Mouse (Mus musculus) left cerebral cortex, postnatal 36 days (tissue): ENCODE results near the gene Rbbp4. TPM values are rescaled to one million over a fixed set of nuclear protein-coding genes. Genes with fewer than 3 reads are reported as not detected.

Experiments used
- DNase-seq, 2 experiments: peaks; one replicate each; pipeline ENCODE4 v3.0.0; 2021 to 2022; ENCODE audit warnings: low spot score in 2 of 2, mixed read lengths in 1 of 2
- intact Hi-C: fragments of 180-260 bp; cut with DNase I; formaldehyde crosslinking; loops from one replicate; pipeline ENCODE4 v1.15.1; 2025
- microRNA-seq: library from miRNA; unstranded; fragments of <30 nt; microRNA quantifications from one replicate; pipeline ENCODE4 v1.2.0, GENCODE M21; 2022
- total RNA-seq, 2 experiments: library from RNA; stranded (reverse); gene quantifications; 2 replicates each; pipeline ENCODE4 v1.2.3; 2021

The Rbbp4 gene
- total RNA-seq, 2 experiments from 2014 or later = 115 to 123 TPM

- intact Hi-C loops = no loop called here
- no peak for DNase-seq
Observed at GRCm38 (mm10) chr4:129266191-129266590, 69.0 kb downstream of the Rbbp4 start.

GRCm38 (mm10) chr4:129263225-129264021 is 71.7 kb downstream of the Rbbp4 start:
- peak; percentile 67 to 71 for DNase-seq
- intact Hi-C loops = no loop called here

GRCm38 (mm10) chr4:129261196-129261595 is 74.0 kb downstream of the Rbbp4 start, which contains the start of gene C77080:
C77080 (minus strand) TSS chr4:129261404.
- no peak for DNase-seq
- intact Hi-C loops = no loop called here

GRCm38 (mm10) chr4:129260678-129261077 is 74.5 kb downstream of the Rbbp4 start:
- intact Hi-C loops = no loop called here
- no peak for DNase-seq

- no peak for DNase-seq
- intact Hi-C loops = no loop called here
Observed at GRCm38 (mm10) chr4:129259101-129259500, 76.1 kb downstream of the Rbbp4 start.

Small RNAs within 50 kb of the gene (microRNA-seq; reads per million reads assigned to microRNA genes)
- gene Gm22994 = not detected

Other genes starting within 250 kb of the Rbbp4 start
- not detected for gene Tmem54, start 229.8 kb downstream of the Rbbp4 start, total RNA-seq
- gene Hpca, start 213.3 kb downstream of the Rbbp4 start, total RNA-seq = 100 to 1,000 TPM; 656 to 793 TPM
- gene Fndc5, start 198.4 kb downstream of the Rbbp4 start, total RNA-seq = 10 to 100 TPM; 56.9 to 73.3 TPM
- 10 to 100 TPM; 33.9 to 36.0 TPM for gene S100pbp, start 145.6 kb downstream of the Rbbp4 start, total RNA-seq
- 10 to 100 TPM; 89.6 to 93.2 TPM for gene Yars, start 145.6 kb downstream of the Rbbp4 start, total RNA-seq
- 10 to 100 TPM; 19.7 to 27.1 TPM for gene C77080, start 74.0 kb downstream of the Rbbp4 start, total RNA-seq
- gene Sync, start 47.8 kb downstream of the Rbbp4 start, total RNA-seq = 1 to 10 TPM; 1.3 to 2.1 TPM
- 10 to 100 TPM; 24.6 to 28.4 TPM for gene Zbtb8os, start 325 bp upstream of the Rbbp4 start, total RNA-seq
- 1 to 10 TPM; 4.7 to 6.5 TPM for gene Zbtb8a, start 42.7 kb upstream of the Rbbp4 start, total RNA-seq
- gene Zbtb8b, start 105.5 kb upstream of the Rbbp4 start, total RNA-seq = 1 to 10 TPM; 4.3 to 4.9 TPM
- gene Bsdc1, start 126.2 kb upstream of the Rbbp4 start, total RNA-seq = 10 to 100 TPM; 56.3 to 62.4 TPM
- under 1 TPM; 0.42 to 0.52 TPM for gene Tssk3, start 155.7 kb upstream of the Rbbp4 start, total RNA-seq
- gene Fam229a, start 155.8 kb upstream of the Rbbp4 start, total RNA-seq = not detected
- 100 to 1,000 TPM; 150 to 174 TPM for gene Marcksl1, start 178.2 kb upstream of the Rbbp4 start, total RNA-seq
- 10 to 100 TPM; 27.0 to 27.4 TPM for gene Hdac1, start 207.3 kb upstream of the Rbbp4 start, total RNA-seq
- 1 to 10 TPM; 2.1 to 2.6 TPM for gene Lck, start 238.3 kb upstream of the Rbbp4 start, total RNA-seq
- gene Fam167b, start 243.2 kb upstream of the Rbbp4 start, total RNA-seq = not detected